Mouse (Mus musculus): Measurements from ENCODE around the gene Lsm14a.
A peak's percentile ranks its signal among the peaks of the same experiment; 100 is the strongest.

The Lsm14a gene

GRCm38 (mm10) chr7:34312786-34313442 is 80.2 kb downstream of the Lsm14a start:
- DNase-seq (ENCODE audit: low spot score in 2 of 2): peak; percentile 52 to 68

GRCm38 (mm10) chr7:34309186-34309764 is 83.8 kb downstream of the Lsm14a start:
- no peak for DNase-seq (ENCODE audit: low spot score in 2 of 2)

GRCm38 (mm10) chr7:34308586-34308985 is 84.5 kb downstream of the Lsm14a start:
- no peak for DNase-seq (ENCODE audit: low spot score in 2 of 2)

- DNase-seq (ENCODE audit: low spot score in 2 of 2): no peak
Measured at GRCm38 (mm10) chr7:34305454-34305853, 87.7 kb downstream of the Lsm14a start.

- DNase-seq (ENCODE audit: low spot score in 2 of 2): no peak
Measured at GRCm38 (mm10) chr7:34302651-34303050, 90.5 kb downstream of the Lsm14a start.

GRCm38 (mm10) chr7:34301952-34302351 is 91.2 kb downstream of the Lsm14a start:
- DNase-seq (ENCODE audit: low spot score in 2 of 2): peak; percentile 13 to 16

GRCm38 (mm10) chr7:34298818-34299217 is 94.3 kb downstream of the Lsm14a start:
- DNase-seq (ENCODE audit: low spot score in 2 of 2): no peak

GRCm38 (mm10) chr7:34296124-34296523 is 97.0 kb downstream of the Lsm14a start:
- no peak for DNase-seq (ENCODE audit: low spot score in 2 of 2)

Measured in spleen, postnatal 36 days (tissue).